Mouse (Mus musculus): Measurements from ENCODE around the gene Htra1.

DNA sequence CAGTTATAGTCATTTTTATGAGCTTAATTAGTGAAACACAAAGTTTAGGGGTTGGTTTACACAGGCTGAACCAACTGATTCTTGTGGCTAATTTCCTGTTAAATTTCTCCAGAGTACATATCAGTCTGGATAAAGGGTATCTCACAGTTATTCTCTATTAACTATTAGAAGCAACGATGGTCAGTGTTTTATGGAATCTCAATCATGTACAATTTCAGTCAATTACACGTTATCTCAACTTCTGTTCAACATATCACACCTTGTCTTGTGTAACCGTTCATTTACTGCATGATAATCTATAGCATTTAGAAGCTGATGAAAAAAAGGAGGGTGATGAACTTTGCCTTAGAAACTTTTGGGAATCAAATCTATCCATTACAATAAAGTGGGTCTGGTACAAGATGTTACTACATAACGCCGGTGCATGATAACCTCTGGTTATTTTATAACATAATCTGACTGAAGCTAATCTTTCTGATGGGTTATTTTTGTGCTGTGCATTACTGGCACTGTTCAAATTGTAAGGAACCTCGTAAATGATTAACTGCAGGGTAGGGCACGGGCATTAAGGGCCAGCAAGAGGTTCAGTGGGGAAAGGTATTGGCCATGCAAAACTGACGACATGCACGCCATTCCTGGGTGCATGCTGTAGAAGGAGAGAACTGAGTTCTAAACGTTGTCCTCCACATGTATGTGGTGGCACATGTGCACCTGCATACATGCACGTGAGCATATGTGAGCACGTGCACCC, 66.2 kb downstream of the Htra1 start:
- TF ChIP-seq CTCF (IDR thresholded peaks at IDR 0.05; ENCODE audit: low read depth), result no peak
- TF ChIP-seq EP300 (IDR thresholded peaks at IDR 0.05; ENCODE audit: low read depth), result no peak
